14 mouse cellular contexts compared by ENCODE assay signal in genomic region chr2:63574008-63574703, GRCm38 (mm10).
A peak's percentile ranks its signal among the peaks of the same experiment; 100 is the strongest.
DNase-seq lines count a peak whose midpoint lies in the region; ATAC-seq lines count a peak whose summit lies in the region.
"Had no signal": no experiment of that assay in that cellular context is flagged by ENCODE, and none has a peak within 500 bp of the region (broad histone marks: within the 10 kb centered on the region; RNA-seq: fewer than 3 reads in every experiment).

No protein-coding gene starts in this region.

- H3K27ac ChIP-seq in forebrain, embryonic 16.5 days (ENCODE audit: low read length) = no peak overlapping the region
- peak overlapping the region; percentile 56; the same call in 1 of the 2 replicates for H3K27ac ChIP-seq in midbrain, embryonic 13.5 days
- H3K27ac ChIP-seq: hindbrain, embryonic 15.5 days; kidney, postnatal 0 days; limb, embryonic 10.5 days; liver, embryonic 14.5 days had no signal

- 4% methylated on average over 4 of the region's 4 CpGs for WGBS in forebrain, embryonic 16.5 days
- WGBS in midbrain, embryonic 13.5 days = 15% methylated on average over 4 of the region's 4 CpGs

- H3K36me3 ChIP-seq in forebrain, embryonic 16.5 days (ENCODE audit: control insufficient read depth, insufficient read depth) = no peaks in the 10 kb centered on the region
- H3K36me3 ChIP-seq in midbrain, embryonic 13.5 days = no peaks in the 10 kb centered on the region
- H3K36me3 ChIP-seq: hindbrain, embryonic 15.5 days; limb, embryonic 10.5 days had no signal

- no peak overlapping the region for H3K4me3 ChIP-seq in forebrain, embryonic 16.5 days (replicated peaks; ENCODE audit: low read length)
- H3K4me3 ChIP-seq in midbrain, embryonic 13.5 days (replicated peaks) = no peak overlapping the region
- H3K4me3 ChIP-seq: hindbrain, embryonic 15.5 days; limb, embryonic 10.5 days had no signal

- H3K4me2 ChIP-seq in forebrain, embryonic 16.5 days (ENCODE audit: low read length) = no peak overlapping the region
- H3K4me2 ChIP-seq in midbrain, embryonic 13.5 days (replicated peaks) = no peak overlapping the region
- H3K4me2 ChIP-seq: hindbrain, embryonic 15.5 days had no signal

- H3K4me1 ChIP-seq in forebrain, embryonic 16.5 days (replicated peaks; ENCODE audit: control insufficient read depth, insufficient read depth, low read length) = peaks cover 7% of the 10 kb centered on the region; the same call in 1 of the 2 replicates
- H3K4me1 ChIP-seq in midbrain, embryonic 13.5 days (replicated peaks) = peaks cover 16% of the 10 kb centered on the region
- H3K4me1 ChIP-seq: hindbrain, embryonic 15.5 days had no signal

- peak; percentile 96 for ATAC-seq in forebrain, embryonic 16.5 days
- ATAC-seq in midbrain, embryonic 13.5 days = peak; percentile 88

- peak; percentile 17 for DNase-seq in brain, adult 2 months (ENCODE audit: low read depth, low spot score)
- DNase-seq in embryo, embryonic 11 days = peak; percentile 51
- no peak for DNase-seq in heart, adult 8-10 months (ENCODE audit: low spot score)
- DNase-seq in natural killer cell, adult 2 months (ENCODE audit: low spot score in 2 of 2) = no peak
- no peak for DNase-seq in spleen, adult 18-20 months
- no peak for DNase-seq in MN1 (ENCODE audit: low spot score)
- DNase-seq: adrenal gland, postnatal 10 days; lung, postnatal 36 days had no signal

- H3K27me3 ChIP-seq in forebrain, embryonic 16.5 days (replicated peaks; ENCODE audit: control insufficient read depth, insufficient read depth, low read length) = no peaks in the 10 kb centered on the region
- no peaks in the 10 kb centered on the region for H3K27me3 ChIP-seq in midbrain, embryonic 13.5 days
- H3K27me3 ChIP-seq: hindbrain, embryonic 15.5 days had no signal

- no peak overlapping the region for H3K9ac ChIP-seq in forebrain, embryonic 16.5 days (replicated peaks; ENCODE audit: low read depth, low read length)
- H3K9ac ChIP-seq in midbrain, embryonic 13.5 days (replicated peaks) = no peak overlapping the region
- H3K9ac ChIP-seq: hindbrain, embryonic 15.5 days; liver, embryonic 14.5 days had no signal

- peaks cover 3% of the 10 kb centered on the region; the same call in 1 of the 2 replicates for H3K9me3 ChIP-seq in forebrain, embryonic 16.5 days (ENCODE audit: control insufficient read depth, low read length)
- no peaks in the 10 kb centered on the region for H3K9me3 ChIP-seq in midbrain, embryonic 13.5 days
- H3K9me3 ChIP-seq: limb, embryonic 10.5 days had no signal

Comparison
In these comparisons a context has a peak if more than half of its experiments do, and no peak if none do; other contexts are left out.
1. DNase-seq: peak in brain, adult 2 months (single experiment) and embryo, embryonic 11 days (single experiment); none in heart, adult 8-10 months (single experiment), natural killer cell, adult 2 months (0 of 2), spleen, adult 18-20 months (0 of 2) and MN1 (single experiment).